Mouse (Mus musculus): ENCODE data around the gene Calhm3.

DNA sequence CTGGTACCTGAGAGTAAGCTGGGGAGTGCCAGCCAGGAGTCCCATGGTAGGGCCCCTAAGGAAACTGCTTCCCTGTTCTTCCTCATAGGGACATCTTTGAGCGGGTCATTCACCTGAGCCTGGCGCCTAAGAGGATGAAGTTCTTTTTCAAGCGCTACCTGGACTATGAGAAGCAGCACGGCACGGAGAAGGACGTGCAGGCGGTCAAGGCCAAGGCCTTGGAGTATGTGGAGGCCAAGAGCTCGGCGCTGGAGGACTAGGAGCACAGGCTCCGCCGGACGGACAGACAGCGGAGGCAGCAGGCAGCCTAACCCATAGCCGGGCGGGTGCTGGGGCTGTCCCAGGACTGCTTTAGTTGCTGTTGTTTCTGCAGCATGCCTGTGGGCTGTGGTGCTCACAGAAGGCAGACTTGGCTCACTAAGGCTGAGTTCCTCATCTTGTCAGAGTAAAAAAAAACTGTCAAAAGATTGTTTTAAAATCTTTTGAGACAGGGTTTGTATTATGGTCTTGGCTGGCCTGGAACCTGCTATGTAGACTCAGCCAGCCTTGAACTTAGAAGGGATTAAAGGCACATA, 26.9 kb downstream of the Calhm3 start:
- TF ChIP-seq POLR2A (IDR thresholded peaks at IDR 0.05; ENCODE audit: insufficient read depth, low read depth, low read length) (no peak), CTCF (IDR thresholded peaks at IDR 0.05) (no peak), EP300 (IDR thresholded peaks at IDR 0.05; ENCODE audit: insufficient read depth, low read depth, low read length) (no peak)

Measured in heart, adult 2 months (tissue).